Mouse (Mus musculus): ENCODE data around the gene Cnot1. TPM values are rescaled to one million over a fixed set of nuclear protein-coding genes. Genes with fewer than 3 reads are reported as not detected.

Cnot1 gene
- total RNA-seq, 2 experiments from 2014 or later = 63.3 to 67.2 TPM

- DNase-seq (ENCODE audit: low spot score) = no peak
Measured at GRCm38 (mm10) chr8:95741732-95742131, 65.5 kb downstream of the Cnot1 start.

GRCm38 (mm10) chr8:95738596-95738995 is 68.7 kb downstream of the Cnot1 start:
- DNase-seq (ENCODE audit: low spot score) = no peak

- no peak for DNase-seq (ENCODE audit: low spot score)
Measured at GRCm38 (mm10) chr8:95727625-95728024, 79.6 kb downstream of the Cnot1 start.

GRCm38 (mm10) chr8:95716546-95717335 is 90.5 kb downstream of the Cnot1 start:
- DNase-seq (ENCODE audit: low spot score) = no peak

GRCm38 (mm10) chr8:95715676-95716531 is 91.4 kb downstream of the Cnot1 start, which contains the start of gene Setd6:
Gene Setd6 (plus strand): TSS chr8:95715881.
- DNase-seq (ENCODE audit: low spot score) = peak; percentile 83

GRCm38 (mm10) chr8:95714837-95715413 is 92.3 kb downstream of the Cnot1 start:
- DNase-seq (ENCODE audit: low spot score) = no peak

GRCm38 (mm10) chr8:95714367-95714766 is 92.9 kb downstream of the Cnot1 start:
- no peak for DNase-seq (ENCODE audit: low spot score)

GRCm38 (mm10) chr8:95713100-95714010 is 93.9 kb downstream of the Cnot1 start:
- DNase-seq (ENCODE audit: low spot score) = peak; percentile 72

GRCm38 (mm10) chr8:95712395-95712794 is 94.9 kb downstream of the Cnot1 start:
- no peak for DNase-seq (ENCODE audit: low spot score)

- no peak for DNase-seq (ENCODE audit: low spot score)
Measured at GRCm38 (mm10) chr8:95711029-95711428, 96.2 kb downstream of the Cnot1 start.

- DNase-seq (ENCODE audit: low spot score) = no peak
Measured at GRCm38 (mm10) chr8:95709579-95709978, 97.7 kb downstream of the Cnot1 start.

- DNase-seq (ENCODE audit: low spot score) = no peak
Measured at GRCm38 (mm10) chr8:95704538-95704937, 102.7 kb downstream of the Cnot1 start.

GRCm38 (mm10) chr8:95703461-95704260 is 103.6 kb downstream of the Cnot1 start:
- no peak for DNase-seq (ENCODE audit: low spot score)

- DNase-seq (ENCODE audit: low spot score) = peak; percentile 68
Measured at GRCm38 (mm10) chr8:95702480-95703446, 104.5 kb downstream of the Cnot1 start.

GRCm38 (mm10) chr8:95701809-95702208 is 105.5 kb downstream of the Cnot1 start:
- DNase-seq (ENCODE audit: low spot score) = no peak

- no peak for DNase-seq (ENCODE audit: low spot score)
Measured at GRCm38 (mm10) chr8:95700282-95700681, 107.0 kb downstream of the Cnot1 start.

GRCm38 (mm10) chr8:95698179-95698578 is 109.1 kb downstream of the Cnot1 start:
- no peak for DNase-seq (ENCODE audit: low spot score)

GRCm38 (mm10) chr8:95697128-95697527 is 110.1 kb downstream of the Cnot1 start:
- DNase-seq (ENCODE audit: low spot score) = peak; percentile 78

- no peak for DNase-seq (ENCODE audit: low spot score)
Measured at GRCm38 (mm10) chr8:95696661-95697060, 110.6 kb downstream of the Cnot1 start.
